Mouse (Mus musculus) kidney, embryonic 14.5 days (tissue): ENCODE measurements around the gene H2-T24. TPM values are rescaled to one million over a fixed set of nuclear protein-coding genes. Genes with fewer than 3 reads are reported as not detected.

ENCODE experiments used
- ATAC-seq: fragments of 200-750 bp; cut with Nextera tagmentation; 2 replicates; pipeline ENCODE4 v1.8.0; 2017; ENCODE audit warnings: moderate number of reproducible peaks, mild to moderate bottlenecking, moderate TSS enrichment, moderate library complexity; ENCODE audit not compliant: low FRiP score, low TSS enrichment
- H3K27ac ChIP-seq: fragments of 300-500 bp; sonication (generic); 2 replicates; pipeline ENCODE4 v1.5.1; 2014; ENCODE audit warnings: low read depth, mild to moderate bottlenecking, low read length, moderate library complexity, mixed read lengths
- H3K27me3 ChIP-seq: fragments of 300-500 bp; sonication (generic); 2 replicates; pipeline ENCODE4 v1.6.1; 2014; ENCODE audit warnings: mild to moderate bottlenecking, low read length; ENCODE audit not compliant: control insufficient read depth, insufficient read depth
- H3K36me3 ChIP-seq: fragments of 300-500 bp; sonication (generic); 2 replicates; pipeline ENCODE4 v1.6.1; 2014; ENCODE audit warnings: low read length, mixed read lengths; ENCODE audit not compliant: control insufficient read depth, insufficient read depth
- H3K4me1 ChIP-seq: fragments of 300-500 bp; sonication (generic); 2 replicates; pipeline ENCODE4 v1.6.1; 2014; ENCODE audit warnings: low read length, mixed read lengths; ENCODE audit not compliant: control insufficient read depth, insufficient read depth
- H3K4me2 ChIP-seq: fragments of 300-500 bp; sonication (generic); replicated peaks from 2 replicates; pipeline ENCODE4 v1.6.1; 2014; ENCODE audit warnings: low read depth, mild to moderate bottlenecking, low read length
- H3K4me3 ChIP-seq: fragments of 300-500 bp; sonication (generic); 2 replicates; pipeline ENCODE4 v1.5.1; 2014; ENCODE audit warnings: mild to moderate bottlenecking, low read length
- H3K9ac ChIP-seq: fragments of 300-500 bp; sonication (generic); 2 replicates; pipeline ENCODE4 v1.6.1; 2014; ENCODE audit warnings: low read depth, mild to moderate bottlenecking, low read length, moderate library complexity
- H3K9me3 ChIP-seq: fragments of 300-500 bp; sonication (generic); 2 replicates; pipeline ENCODE4 v1.6.1; 2016; ENCODE audit warnings: low read length; ENCODE audit not compliant: control insufficient read depth
- WGBS: fragments of 180-500 bp; shearing (Covaris S2); extraction: QIAGEN DNeasy Blood & Tissue Kit; methylation state at CpG from one replicate; pipeline ENCODE4 v1.1.7; 2014; 5-methylcytosine and 5-hydroxymethylcytosine counted together
- polyA plus RNA-seq: library from polyadenylated mRNA; unstranded; fragments of >200 nt; fragmentation: Nextera tagmentation; extraction: Ambion mirVana; gene quantifications from 2 replicates; pipeline ENCODE4 v1.2.1, GENCODE M21; 2014

The H2-T24 gene
- polyA plus RNA-seq, 1 experiment from 2014 or later: 4.0 TPM

DNA sequence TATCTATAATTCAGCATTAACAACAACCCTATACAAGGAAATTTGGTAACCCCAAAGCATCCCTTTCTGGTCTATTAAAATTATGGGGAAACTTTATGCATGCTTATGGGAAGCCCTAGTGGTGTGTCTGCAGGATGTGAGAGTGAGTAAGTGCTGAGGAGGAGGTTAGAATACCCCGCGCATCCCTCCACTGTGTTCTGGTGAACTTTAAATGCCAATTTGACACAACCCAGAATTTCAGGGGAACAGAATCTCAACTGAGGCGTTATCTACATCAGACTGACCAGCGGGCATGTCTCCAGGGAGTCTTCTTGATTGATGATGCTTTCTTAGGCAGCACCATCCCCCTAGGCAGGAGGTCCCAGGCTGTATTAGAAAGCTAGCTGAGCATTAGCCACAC, 5.5 kb upstream of the H2-T24 start:
- no peak overlapping the region for H3K4me3 ChIP-seq
- H3K4me1 ChIP-seq: peaks cover 6% of the 10 kb centered on the region
- H3K27ac ChIP-seq: no peak overlapping the region
- no peak overlapping the region for H3K9ac ChIP-seq
- 73% methylated on average over 4 of the region's 4 CpGs for whole genome bisulfite sequencing
- H3K27me3 ChIP-seq: no peaks in the 10 kb centered on the region
- H3K4me2 ChIP-seq: no peak overlapping the region
- H3K36me3 ChIP-seq: no peaks in the 10 kb centered on the region
- ATAC-seq: no peak
- H3K9me3 ChIP-seq: no peaks in the 10 kb centered on the region

DNA sequence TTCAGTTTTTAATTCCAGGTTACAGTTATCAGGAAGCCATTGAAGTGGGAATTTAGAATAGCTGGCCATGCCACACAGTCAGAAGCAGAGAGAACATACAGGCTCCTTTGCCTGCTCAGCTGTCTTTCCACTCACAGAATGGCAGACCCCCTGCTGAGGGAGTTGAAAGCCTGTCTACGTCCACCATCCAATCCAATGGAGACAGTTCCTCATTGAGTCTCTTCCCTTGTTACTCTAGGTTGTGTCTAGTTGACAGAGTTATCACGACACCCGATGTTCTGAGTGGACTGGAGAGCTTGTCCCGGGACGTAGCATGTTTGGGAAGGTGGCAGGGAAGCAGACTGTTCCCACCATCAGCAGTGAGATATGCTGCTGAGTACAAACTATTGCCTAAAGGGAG, 4.8 kb upstream of the H2-T24 start:
- no peaks in the 10 kb centered on the region for H3K36me3 ChIP-seq
- H3K27ac ChIP-seq: no peak overlapping the region
- no peak for ATAC-seq
- no peak overlapping the region for H3K4me3 ChIP-seq
- H3K4me2 ChIP-seq: no peak overlapping the region
- H3K4me1 ChIP-seq: peaks cover 6% of the 10 kb centered on the region
- no peaks in the 10 kb centered on the region for H3K27me3 ChIP-seq
- H3K9ac ChIP-seq: no peak overlapping the region
- H3K9me3 ChIP-seq: no peaks in the 10 kb centered on the region
- 78% methylated on average over 5 of the region's 5 CpGs for WGBS

DNA sequence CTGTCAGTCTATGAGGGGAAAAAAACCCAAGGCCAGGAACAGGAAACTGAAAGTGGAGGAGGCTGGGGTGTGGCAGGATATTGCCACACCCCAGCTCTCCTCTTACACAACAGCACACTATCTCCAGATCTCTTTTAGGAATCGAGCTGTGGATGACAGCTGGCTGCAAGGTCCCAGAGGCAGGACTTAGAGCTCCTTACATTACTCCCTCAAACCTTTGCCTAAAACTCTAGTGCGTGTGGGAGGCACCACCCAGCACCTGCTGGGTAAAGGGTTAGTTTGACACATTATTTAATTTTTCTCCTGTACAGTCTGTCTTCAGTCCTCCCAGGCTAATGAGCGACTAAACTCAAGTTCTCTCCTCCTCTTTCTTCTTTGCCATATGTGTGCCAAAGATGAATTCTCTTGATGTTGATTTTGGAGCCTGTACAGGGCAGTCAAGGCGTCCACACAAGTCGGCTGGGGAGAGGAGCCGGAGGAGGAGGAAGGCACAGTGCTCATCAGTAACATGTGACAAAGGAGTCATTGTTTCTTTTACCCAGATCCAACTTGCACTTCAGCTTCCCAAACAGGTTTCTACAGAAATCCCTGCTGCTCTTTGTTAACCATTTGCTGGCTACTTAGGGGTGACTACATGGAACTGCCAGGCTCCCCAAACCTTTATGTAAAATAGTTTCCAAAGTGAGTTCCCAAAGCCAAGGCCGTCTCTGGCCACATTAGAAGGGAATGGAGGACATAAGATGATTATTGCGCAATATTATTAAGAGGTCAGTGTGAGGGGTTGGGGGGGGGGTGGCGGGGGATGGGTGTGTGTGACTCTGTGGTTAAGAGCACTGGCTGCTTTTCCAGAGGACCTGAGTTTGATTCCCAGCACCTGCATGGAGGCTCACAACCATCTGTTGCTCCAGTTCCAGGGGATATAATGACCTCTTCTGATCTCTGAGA, 3.6 kb upstream of the H2-T24 start:
- Histone ChIP-seq H3K9me3 (no peaks in the 10 kb centered on the region), H3K4me2 (no peak overlapping the region; the same call in 1 of the 2 replicates), H3K9ac (no peak overlapping the region), H3K4me3 (no peak overlapping the region), H3K36me3 (no peaks in the 10 kb centered on the region), H3K4me1 (peaks cover 6% of the 10 kb centered on the region), H3K27ac (0 out of 2 replicates have a peak overlapping the region, but pooled peaks have one; percentile 7), H3K27me3 (no peaks in the 10 kb centered on the region)
- ATAC-seq: no peak
- WGBS: 48% methylated on average over 9 of the region's 9 CpGs

DNA sequence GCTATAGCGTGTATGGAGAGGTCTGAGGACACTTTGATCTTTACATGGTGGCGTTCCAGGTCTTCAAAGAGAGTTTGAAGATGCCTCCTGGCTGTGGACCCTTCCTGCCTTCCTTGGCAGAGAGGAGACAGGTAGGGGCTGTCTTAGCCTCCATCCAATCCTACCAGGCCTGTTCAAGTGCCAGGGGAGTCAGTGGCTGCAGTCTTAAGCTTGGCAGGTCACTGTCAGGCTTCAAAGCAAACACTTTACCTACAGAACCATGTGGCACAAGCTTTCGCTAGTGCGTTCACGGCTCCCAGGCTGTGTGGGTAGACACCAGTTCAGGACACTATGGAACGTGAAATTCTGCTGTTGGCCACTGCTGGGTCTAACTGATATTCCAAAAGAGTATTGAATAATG, 2.6 kb upstream of the H2-T24 start:
- Histone ChIP-seq H3K27ac (no peak overlapping the region), H3K9ac (no peak overlapping the region), H3K4me3 (no peak overlapping the region), H3K36me3 (no peaks in the 10 kb centered on the region), H3K4me2 (no peak overlapping the region), H3K27me3 (no peaks in the 10 kb centered on the region), H3K4me1 (peaks cover 6% of the 10 kb centered on the region), H3K9me3 (no peaks in the 10 kb centered on the region)
- WGBS: 87% methylated on average over 6 of the region's 6 CpGs
- no peak for ATAC-seq

DNA sequence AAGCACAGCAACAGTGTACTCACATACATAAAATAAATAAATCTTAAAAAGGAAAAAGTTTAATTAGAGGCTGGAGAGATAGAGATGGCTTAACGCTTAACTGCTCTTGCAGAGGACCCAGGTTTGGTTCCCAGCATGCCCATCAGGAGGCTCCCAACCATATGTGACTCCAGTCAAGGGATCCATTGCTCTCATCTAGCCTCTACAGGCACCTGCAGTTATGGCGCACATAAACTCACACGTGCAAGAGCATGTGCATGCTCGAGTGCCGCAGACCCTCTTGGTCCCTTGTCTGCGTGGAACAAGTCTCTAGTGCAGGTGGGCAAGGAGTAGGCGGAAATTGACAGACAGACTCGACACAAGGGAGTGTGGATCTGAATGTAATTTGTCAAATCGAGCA, 1.7 kb upstream of the H2-T24 start:
- H3K9me3 ChIP-seq: no peaks in the 10 kb centered on the region
- no peaks in the 10 kb centered on the region for H3K27me3 ChIP-seq
- no peak for ATAC-seq
- H3K4me1 ChIP-seq: peaks cover 6% of the 10 kb centered on the region
- H3K4me2 ChIP-seq: no peak overlapping the region
- H3K27ac ChIP-seq: no peak overlapping the region
- no peaks in the 10 kb centered on the region for H3K36me3 ChIP-seq
- H3K4me3 ChIP-seq: no peak overlapping the region
- 95% methylated on average over 9 of the region's 9 CpGs for WGBS
- H3K9ac ChIP-seq: no peak overlapping the region

DNA sequence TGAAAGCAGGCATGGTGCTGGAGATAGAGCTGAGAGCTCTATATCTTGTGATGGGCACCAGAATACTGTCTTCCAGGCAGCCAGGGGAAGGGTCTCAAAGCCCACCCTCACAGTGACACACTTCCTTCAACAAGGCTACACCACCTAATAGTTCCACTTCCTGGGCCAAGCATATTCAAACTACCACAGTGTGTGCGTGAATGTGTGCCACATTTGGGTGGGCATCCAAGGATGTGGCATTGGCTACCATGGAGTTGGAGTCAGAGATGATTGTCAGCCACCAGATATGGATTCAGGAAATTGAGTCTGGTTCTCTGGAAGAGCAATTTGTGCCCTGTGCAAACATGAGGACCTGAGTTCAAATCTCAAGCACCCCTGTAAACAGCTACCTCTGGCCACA, 949 bp upstream of the H2-T24 start:
- Histone ChIP-seq H3K27me3 (no peaks in the 10 kb centered on the region), H3K4me3 (no peak overlapping the region), H3K4me2 (no peak overlapping the region), H3K9ac (no peak overlapping the region), H3K36me3 (no peaks in the 10 kb centered on the region), H3K4me1 (peaks cover 6% of the 10 kb centered on the region), H3K9me3 (no peaks in the 10 kb centered on the region), H3K27ac (no peak overlapping the region)
- WGBS: 90% methylated on average over 1 of the region's 1 CpGs
- no peak for ATAC-seq

DNA sequence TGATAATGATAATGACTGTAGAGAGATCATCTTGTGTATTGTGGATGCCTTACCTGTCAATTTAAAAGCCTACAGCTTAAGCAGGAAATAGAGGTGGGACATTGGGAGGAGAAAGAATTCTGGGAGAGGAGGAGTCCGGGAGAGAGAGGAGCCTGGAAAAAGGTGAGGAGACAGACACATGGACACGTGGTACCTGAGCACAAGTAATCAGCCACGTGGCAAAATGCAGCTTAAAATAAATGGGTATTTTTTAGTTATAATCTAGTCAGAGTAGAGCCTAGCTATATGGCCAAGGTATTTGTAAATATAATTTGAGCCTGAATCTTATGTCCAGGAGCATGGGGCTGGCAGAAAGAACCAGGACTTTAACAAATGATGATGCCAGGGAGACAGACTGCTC, 841 bp downstream of the H2-T24 start:
- Histone ChIP-seq H3K36me3 (peaks cover under 1% of the 10 kb centered on the region; the same call in 1 of the 2 replicates), H3K27ac (no peak overlapping the region), H3K9me3 (no peaks in the 10 kb centered on the region), H3K4me1 (peaks cover 6% of the 10 kb centered on the region), H3K4me2 (no peak overlapping the region), H3K4me3 (no peak overlapping the region), H3K27me3 (no peaks in the 10 kb centered on the region), H3K9ac (no peak overlapping the region)
- ATAC-seq: no peak
- 68% methylated on average over 3 of the region's 3 CpGs for WGBS

DNA sequence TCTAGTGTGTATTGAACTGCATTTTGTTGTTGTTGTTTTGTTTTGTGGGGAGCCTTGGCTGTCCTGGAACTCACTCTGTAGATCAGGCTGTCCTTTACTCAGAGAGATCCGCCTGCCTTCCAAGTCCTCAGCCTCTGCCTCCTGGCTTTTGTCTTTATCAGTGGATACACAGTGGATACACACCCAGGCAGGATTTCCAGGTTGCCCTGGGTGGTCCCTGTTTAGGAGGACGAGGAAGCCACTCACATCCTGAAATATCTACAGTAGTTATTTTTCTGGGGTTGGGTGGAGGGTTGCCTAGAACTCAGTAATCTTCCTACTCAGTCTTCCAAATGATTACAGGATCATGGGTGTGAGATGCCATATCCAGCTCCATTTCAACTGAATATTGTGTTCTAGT, 1.4 kb downstream of the H2-T24 start:
- H3K4me2 ChIP-seq: no peak overlapping the region

DNA sequence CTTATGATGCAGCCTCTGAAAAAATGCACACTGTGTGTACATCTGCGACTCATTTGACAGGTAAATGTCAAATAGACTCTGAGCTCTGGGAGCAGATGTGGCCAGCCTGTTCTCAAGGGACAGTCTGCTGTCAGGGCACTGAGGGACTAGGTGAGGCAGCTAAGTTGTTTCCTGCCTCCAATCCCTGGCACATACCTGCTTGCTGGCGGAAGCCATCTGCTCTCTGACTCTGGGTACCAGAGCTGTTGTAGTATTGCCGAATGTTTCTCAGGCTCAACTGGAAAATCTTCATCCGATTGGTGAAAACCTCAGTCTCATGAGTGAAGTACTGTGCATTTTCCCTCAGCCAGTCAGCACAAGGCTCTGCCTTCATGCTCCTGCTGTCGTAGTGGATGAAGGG, 3.3 kb downstream of the H2-T24 start:
- H3K27ac ChIP-seq: no peak overlapping the region
- WGBS: 92% methylated on average over 5 of the region's 5 CpGs
- no peaks in the 10 kb centered on the region for H3K4me1 ChIP-seq
- no peak overlapping the region for H3K9ac ChIP-seq
- H3K4me2 ChIP-seq: no peak overlapping the region
- H3K36me3 ChIP-seq: peaks cover 5% of the 10 kb centered on the region; the same call in 1 of the 2 replicates
- no peaks in the 10 kb centered on the region for H3K9me3 ChIP-seq
- H3K4me3 ChIP-seq: no peak overlapping the region
- no peaks in the 10 kb centered on the region for H3K27me3 ChIP-seq
- no peak for ATAC-seq

More for the DNA sequence above, 1.4 kb downstream of the H2-T24 start:
- H3K4me1 ChIP-seq: peaks cover 3% of the 10 kb centered on the region
- H3K9ac ChIP-seq: no peak overlapping the region
- H3K27ac ChIP-seq: no peak overlapping the region
- H3K9me3 ChIP-seq: no peaks in the 10 kb centered on the region
- no peak for ATAC-seq
- 74% methylated on average over 2 of the region's 2 CpGs for WGBS
- H3K36me3 ChIP-seq: peaks cover 5% of the 10 kb centered on the region; the same call in 1 of the 2 replicates
- H3K27me3 ChIP-seq: no peaks in the 10 kb centered on the region
- no peak overlapping the region for H3K4me3 ChIP-seq
